12 mouse cellular contexts compared by ENCODE assay signal in the genomic region with DNA sequence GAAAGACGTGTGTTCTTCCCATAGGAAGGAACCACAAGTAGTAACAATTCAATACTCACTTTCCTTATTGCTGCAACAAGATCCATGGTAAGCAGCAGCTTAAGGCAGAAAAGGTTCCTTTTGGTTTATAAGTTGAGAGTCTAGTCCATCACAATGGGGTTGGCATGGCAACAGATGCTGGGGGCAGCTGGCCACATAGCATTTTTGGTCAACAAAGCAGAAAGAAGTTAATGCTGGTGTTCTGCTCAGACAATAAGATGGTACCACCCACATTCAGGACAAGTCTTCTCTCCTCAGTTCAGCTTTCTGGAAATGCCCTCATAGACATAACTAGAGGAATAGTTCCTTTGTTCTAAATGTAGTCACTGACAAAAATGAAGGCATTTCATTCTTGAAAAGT. TPM values are rescaled to one million over a fixed set of nuclear protein-coding genes. Genes with fewer than 3 reads are reported as not detected.
DNase-seq lines count a peak whose midpoint lies in the region; ATAC-seq and TF ChIP-seq lines count a peak whose summit lies in the region.
"Had no signal": no experiment of that assay in that cellular context is flagged by ENCODE, and none has a peak within 500 bp of the region (broad histone marks: within the 10 kb centered on the region; RNA-seq: fewer than 3 reads in every experiment).

Gene Hdac9, minus strand, starts transcription at position 101 of the 400 bp plus-strand sequence.

- no peak within 1 kb of the TSS for H3K4me3 ChIP-seq in heart, postnatal 0 days (ENCODE audit: low read depth, low read length)
- H3K4me3 ChIP-seq: embryonic facial prominence, embryonic 10.5 days had no signal

- H3K36me3 ChIP-seq in heart, postnatal 0 days (replicated peaks; ENCODE audit: control insufficient read depth, insufficient read depth, low read length): no peaks in the 10 kb centered on the region
- H3K36me3 ChIP-seq: embryonic facial prominence, embryonic 10.5 days had no signal

- H3K4me2 ChIP-seq in heart, postnatal 0 days (ENCODE audit: low read depth, low read length): no peak within 1 kb of the TSS

- WGBS in heart, postnatal 0 days: 23% methylated on average over 1 of the region's 1 CpGs

- H3K9ac ChIP-seq in heart, postnatal 0 days (replicated peaks; ENCODE audit: low read depth, low read length): no peak within 1 kb of the TSS

- no peak within 1 kb of the TSS for H3K27ac ChIP-seq in heart, postnatal 0 days (ENCODE audit: low read depth)
- H3K27ac ChIP-seq: embryonic facial prominence, embryonic 10.5 days had no signal

- H3K27me3 ChIP-seq in heart, postnatal 0 days (ENCODE audit: control insufficient read depth, insufficient read depth, low read length): no peaks in the 10 kb centered on the region

- no peak for ATAC-seq in common myeloid progenitor, adult 5-6 weeks (replicated peaks; ENCODE audit: low read depth, poor library complexity, severe bottlenecking)
- ATAC-seq in heart, postnatal 0 days (ENCODE audit: insufficient read depth, low read depth): no peak

- intact Hi-C loops in left cerebral cortex, postnatal 10 days (cut with DNase I): no loop called here

- TF ChIP-seq EP300 in heart, postnatal 0 days (IDR thresholded peaks at IDR 0.05; ENCODE audit: low read depth): no peak

- no peak for DNase-seq in heart, adult 18-20 months
- no peak for DNase-seq in heart, adult 11 months
- no peak for DNase-seq in heart, postnatal 0 days (ENCODE audit: low spot score)
- DNase-seq in left cerebral cortex, postnatal 10 days (ENCODE audit: extremely low spot score in 1 of 2, low spot score in 2 of 2): no peak
- no peak for DNase-seq in cerebellum, postnatal 14 days
- no peak for DNase-seq in cerebellum, adult 9-11 months
- no peak for DNase-seq in thymus, postnatal 14 days
- DNase-seq: kidney, adult 9 months; right cerebral cortex, postnatal 4 days; thymus, adult 18-20 months had no signal

- no peak for TF ChIP-seq CTCF in heart, postnatal 0 days (IDR thresholded peaks at IDR 0.05; ENCODE audit: low read depth)

- no peaks in the 10 kb centered on the region for H3K9me3 ChIP-seq in heart, postnatal 0 days (replicated peaks; ENCODE audit: control insufficient read depth, low read length)
- H3K9me3 ChIP-seq: embryonic facial prominence, embryonic 10.5 days had no signal

- H3K4me1 ChIP-seq in heart, postnatal 0 days (ENCODE audit: control insufficient read depth, insufficient read depth): no peaks in the 10 kb centered on the region

RNA-seq across cellular contexts. Expression of gene Hdac9, which starts in this region (rescaled TPM):
- 10 to 100 TPM; 15.8 to 16.0 TPM for total RNA-seq in heart, adult 18-20 months (2021)
- 7.8 and 12.2 TPM in 2 replicates for total RNA-seq in common myeloid progenitor, adult 5-6 weeks (2017)
- 15.7 and 18.3 TPM in 2 replicates for total RNA-seq in heart, postnatal 0 days (2014; rRNA removed; ENCODE audit: low replicate concordance)
- 15.6 and 20.2 TPM in 2 replicates for polyA plus RNA-seq in heart, postnatal 0 days (2015; fragmentation: Nextera tagmentation; extraction: Ambion mirVana)
- total RNA-seq in left cerebral cortex, postnatal 10 days (2021): 10 to 100 TPM; 55.6 to 66.8 TPM
